Mouse (Mus musculus) layer of hippocampus, postnatal 25 days (tissue): ENCODE data around the gene Hoxc4. TPM values are rescaled to one million over a fixed set of nuclear protein-coding genes. Genes with fewer than 3 reads are reported as not detected.

Experiments
- DNase-seq, 2 experiments: peaks; one replicate each; pipeline ENCODE4 v3.0.0; 2022; ENCODE audit warnings: mixed read lengths in 2 of 2, low spot score in 1 of 2; ENCODE audit errors: extremely low spot score in 1 of 2
- total RNA-seq, 2 experiments: library from RNA; stranded (reverse); gene quantifications; 2 replicates each; pipeline ENCODE4 v1.2.3; 2021

Gene Hoxc4
- total RNA-seq, 2 experiments from 2014 or later, result not detected

DNA sequence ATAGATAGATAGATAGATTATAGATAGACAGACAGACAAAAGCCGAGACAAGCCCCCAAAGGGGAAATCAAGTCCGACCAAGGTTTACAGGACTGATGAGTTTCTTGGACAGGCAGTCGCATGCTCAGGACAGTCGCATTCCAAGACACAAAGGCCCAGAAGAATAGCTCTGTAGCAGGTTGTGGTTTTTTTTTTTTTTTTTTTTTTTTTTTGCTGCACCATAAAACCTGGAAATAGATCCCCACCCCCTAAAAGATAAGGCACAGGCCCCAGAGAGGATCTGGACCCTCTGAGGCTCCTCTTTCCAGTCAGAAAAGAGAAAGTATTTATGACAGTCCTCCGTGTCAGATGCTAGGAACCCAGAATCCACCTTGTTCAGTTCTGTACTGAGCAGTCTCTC, 30.7 kb upstream of the Hoxc4 start:
- no peak for DNase-seq

- no peak for DNase-seq
Measured at GRCm38 (mm10) chr15:102990461-102991397, 28.0 kb upstream of the Hoxc4 start, which contains the start of gene Hoxc8. TSS of gene Hoxc8 (plus strand) at chr15:102990607.

DNA sequence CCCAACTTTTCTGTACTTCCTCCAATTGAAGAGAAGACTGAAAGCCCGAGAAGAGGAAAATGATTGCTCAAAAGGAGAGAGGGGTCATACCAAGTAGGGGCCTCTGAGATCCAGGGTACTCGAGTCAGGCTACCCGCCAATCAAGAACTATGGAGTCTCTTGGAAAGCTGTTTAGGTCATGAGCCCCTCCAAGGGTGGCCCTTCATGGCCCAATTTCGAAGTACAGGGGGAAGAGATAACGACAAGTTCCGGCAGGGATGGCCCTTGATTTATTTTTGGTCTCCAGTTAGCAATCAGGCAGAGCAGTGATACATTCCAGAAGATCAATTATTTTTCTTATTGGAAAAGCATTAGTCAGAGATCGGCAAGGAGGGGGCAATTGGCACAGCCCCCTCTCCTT, 27.0 kb upstream of the Hoxc4 start:
- no peak for DNase-seq

DNA sequence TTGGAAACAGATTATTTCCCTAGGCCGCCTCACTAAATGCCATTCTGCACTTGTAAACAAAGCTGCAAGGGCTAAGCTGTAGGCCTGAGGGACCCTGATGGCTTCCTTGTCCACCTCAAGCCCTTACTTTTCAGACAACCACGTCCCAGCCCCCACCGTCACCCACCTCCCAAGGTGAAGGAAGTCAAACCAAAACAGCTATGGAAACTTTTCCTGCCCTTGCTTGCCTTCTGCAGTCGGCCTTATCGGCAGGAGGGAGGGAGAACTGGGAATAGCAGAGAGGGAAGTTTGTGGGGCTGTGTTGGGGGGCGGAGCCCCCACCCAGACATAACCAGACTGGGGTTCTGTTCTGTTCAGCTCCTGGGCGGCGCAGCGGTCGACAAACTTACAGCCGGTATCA, 26.5 kb upstream of the Hoxc4 start:
- no peak for DNase-seq

DNA sequence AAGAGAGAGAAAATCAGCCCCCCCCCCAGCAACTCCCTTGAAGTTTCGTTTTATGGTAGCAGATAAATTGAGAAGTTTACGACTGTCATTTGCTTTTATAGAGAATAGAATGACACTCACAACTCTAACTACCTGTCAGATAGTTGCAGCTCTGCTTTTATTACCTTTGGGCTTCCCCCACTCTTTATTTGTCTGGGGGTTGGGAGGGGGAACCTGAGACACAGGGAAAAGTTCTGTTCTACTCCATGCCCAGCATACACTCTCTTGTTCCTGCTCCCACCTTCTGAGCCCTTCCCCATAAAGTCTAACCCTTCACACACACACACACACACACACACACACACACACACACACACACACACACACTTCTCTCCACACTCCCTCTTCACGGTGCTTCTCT, 25.9 kb upstream of the Hoxc4 start:
- DNase-seq, result no peak

GRCm38 (mm10) chr15:102996548-102996947, 22.2 kb upstream of the Hoxc4 start:
- DNase-seq, result no peak

DNA sequence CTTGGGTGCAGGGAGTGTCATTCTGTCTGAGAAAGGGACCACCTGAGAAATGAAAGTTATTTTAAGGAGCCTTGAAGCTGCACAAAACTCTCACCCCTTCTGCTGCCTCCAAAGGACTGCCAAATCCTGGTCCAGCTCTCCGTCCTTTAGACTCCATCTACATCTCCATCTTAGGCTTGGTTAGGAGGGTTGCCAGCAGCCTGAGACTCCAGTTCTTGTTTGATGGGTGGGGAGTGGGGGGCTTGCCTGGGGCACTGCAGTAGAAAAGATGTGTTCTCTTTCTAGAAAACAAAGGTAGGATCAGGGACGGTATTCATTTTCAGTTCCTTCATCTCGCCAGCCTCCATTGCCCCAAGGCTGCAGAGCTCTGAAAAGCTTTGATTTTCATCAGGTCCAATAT, 21.3 kb upstream of the Hoxc4 start:
- DNase-seq, result no peak

DNA sequence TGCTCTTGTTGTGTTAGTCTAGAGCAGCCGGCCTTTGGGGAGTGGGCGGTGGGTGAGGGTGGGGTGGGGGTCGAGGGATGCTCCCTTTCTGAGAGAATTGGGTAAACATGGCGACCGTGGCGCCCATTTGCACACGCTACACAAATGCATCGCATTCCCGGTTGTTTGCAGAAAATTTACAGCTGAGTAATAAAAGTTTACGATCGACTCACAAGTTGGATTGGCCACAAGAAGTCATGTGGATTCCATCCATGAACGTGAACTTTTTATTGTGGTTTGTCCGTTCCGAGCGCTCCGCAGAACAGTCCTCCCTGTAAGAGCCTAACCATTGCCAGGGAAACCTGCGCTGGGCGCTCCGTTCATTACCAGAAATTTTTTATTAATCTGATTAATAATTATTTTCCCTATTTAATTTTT, 20.8 kb upstream of the Hoxc4 start, which contains the start of gene Hoxc6:
Gene Hoxc6 (plus strand): TSS at position 319 of the 417 bp plus-strand sequence.
- DNase-seq, result no peak

DNA sequence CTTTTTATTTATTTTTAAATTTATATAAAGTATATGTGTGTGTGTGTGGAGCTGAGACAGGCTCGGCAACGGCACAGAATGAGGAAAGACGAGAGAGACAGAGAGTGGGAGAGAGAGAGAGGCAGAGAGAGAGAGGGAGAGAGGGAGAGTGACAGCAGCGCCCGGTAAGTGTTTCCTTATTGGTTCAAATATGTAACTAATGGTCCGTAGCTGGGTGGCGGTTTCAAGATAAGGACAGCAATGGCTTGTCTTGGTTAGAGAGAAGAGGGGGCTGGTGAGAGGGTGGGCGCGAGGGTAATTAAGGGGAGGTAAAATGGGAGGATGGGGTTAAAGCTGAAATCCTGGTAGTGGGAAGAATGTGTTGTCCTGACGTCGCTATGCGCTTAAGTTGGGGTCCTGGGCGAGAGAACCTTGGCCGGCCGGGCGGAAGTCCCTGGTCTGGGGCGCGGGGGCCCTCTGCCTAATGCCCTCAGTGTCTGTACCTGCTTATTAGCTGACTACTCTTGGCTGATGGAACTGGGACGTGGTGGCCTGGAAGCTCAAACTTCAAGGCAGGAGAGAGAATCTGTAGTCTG, 20.0 kb upstream of the Hoxc4 start:
- no peak for DNase-seq

GRCm38 (mm10) chr15:102999183-102999831, 19.4 kb upstream of the Hoxc4 start:
- DNase-seq, result no peak

GRCm38 (mm10) chr15:102999955-103000354, 18.8 kb upstream of the Hoxc4 start:
- no peak for DNase-seq

- DNase-seq, result no peak
Measured at GRCm38 (mm10) chr15:103000501-103000901, 18.2 kb upstream of the Hoxc4 start.

- no peak for DNase-seq
Measured at GRCm38 (mm10) chr15:103001370-103001769, 17.4 kb upstream of the Hoxc4 start.

DNA sequence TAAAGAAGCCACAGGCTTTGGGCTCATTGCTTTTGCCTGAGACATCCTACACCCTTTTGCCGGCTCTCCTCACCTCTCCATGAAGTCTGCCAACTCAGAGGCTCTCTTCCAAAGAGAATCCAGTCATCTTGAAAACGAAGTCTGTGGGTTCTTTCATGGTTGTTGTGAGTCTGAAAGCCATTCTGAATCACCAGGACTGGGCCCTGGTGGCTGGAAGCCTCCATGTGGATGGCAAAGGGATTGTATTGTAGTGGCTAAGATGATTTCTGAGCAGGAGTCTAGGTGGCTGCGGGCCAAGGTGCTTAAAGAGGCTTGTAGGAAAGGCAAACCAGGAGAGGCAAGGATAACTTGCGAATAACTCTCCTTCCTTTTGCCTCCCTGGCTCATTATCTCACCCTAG, 16.6 kb upstream of the Hoxc4 start:
- DNase-seq, result no peak

DNA sequence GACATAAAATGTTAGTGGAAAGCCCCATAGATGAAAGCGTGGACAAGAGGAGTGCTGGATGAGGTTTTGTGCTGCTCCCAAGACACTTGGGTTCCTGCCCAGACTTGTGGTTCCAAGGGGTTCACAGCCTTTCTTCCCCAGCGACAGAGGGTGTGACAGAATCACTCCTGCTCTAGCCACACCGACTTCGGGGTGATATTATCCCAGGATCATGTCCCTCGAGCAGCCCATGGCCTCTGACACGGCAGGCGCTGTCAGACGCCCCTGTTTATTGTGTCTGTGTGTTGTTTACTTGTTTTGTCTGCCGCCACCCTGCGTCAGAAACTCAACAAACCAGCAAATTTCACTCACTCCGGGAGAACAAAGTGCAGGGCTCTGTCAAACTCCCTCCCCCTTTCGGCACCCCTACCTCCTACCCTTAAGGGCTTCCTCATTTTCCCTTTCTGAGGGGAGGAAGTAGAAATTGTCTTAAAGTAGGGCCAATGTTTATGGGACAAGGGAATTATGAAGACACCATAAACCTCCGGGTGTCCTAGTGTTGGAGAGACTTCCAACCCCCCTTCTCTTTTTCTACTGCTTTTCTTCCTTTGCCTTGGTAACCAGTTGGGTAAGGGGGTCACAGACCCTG, 15.8 kb upstream of the Hoxc4 start:
- DNase-seq, result no peak

- no peak for DNase-seq
Measured at GRCm38 (mm10) chr15:103005308-103005707, 13.4 kb upstream of the Hoxc4 start.

- no peak for DNase-seq
Measured at GRCm38 (mm10) chr15:103005797-103006196, 12.9 kb upstream of the Hoxc4 start.

DNA sequence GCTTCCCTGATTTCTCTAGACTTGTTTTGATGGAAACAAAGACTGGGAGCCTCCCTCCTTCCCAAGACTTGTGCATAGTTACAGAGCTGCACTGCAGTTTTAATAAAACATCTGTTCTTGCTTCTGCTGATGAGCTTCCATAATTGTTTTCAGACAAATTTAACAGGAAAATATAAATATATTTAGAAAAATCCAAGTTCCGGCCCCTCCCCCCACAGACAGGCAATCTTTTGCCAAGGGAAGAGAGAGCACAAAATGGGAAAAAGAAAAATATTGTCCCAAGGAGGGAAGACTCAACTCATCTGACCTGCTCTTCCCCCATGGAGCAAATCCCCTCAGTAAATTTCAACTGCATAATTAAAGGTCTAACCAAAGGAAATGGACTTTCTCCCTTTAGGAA, 12.4 kb upstream of the Hoxc4 start:
- no peak for DNase-seq

- no peak for DNase-seq
Measured at GRCm38 (mm10) chr15:103009265-103010111, 9.2 kb upstream of the Hoxc4 start.
